Mouse (Mus musculus): ENCODE measurements at regions not wholly inside any gene's neighbourhood (a gene's known extent, or its start where the extent isn't known, plus 50 kb on each side); places are given as distances from the start of the nearest gene placed in this dataset.
"Not testable (repeated sequence)": the region's sequence is repeated elsewhere in the genome, so short reads cannot be mapped to it uniquely, and the experiment has no call there.

DNA sequence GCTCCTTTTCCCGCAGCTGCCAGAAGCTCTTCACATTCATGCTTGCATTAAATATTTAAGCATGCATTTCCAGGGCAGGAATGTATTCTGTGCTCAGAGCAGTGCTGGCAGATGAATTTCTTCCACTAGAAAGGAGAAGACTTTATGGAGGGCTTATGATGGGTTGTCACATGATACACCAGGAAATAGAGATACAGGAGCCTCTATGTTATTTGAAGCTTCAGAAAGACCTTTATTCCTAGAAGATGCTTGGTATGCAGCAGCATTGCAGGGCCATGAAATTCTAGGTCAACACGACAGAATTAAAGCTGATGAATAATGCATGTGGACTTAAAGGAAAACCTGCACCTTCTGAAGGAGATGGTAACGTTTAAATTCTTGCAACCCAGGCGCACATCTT, 212.1 kb downstream of the Adgrg6 start:
- H3K36me3 ChIP-seq (ENCODE audit: inconsistent target): no peaks in the 10 kb centered on the region
- 93% methylated on average over 4 of the region's 4 CpGs for WGBS (ENCODE audit: missing documents)
- no peaks in the 10 kb centered on the region for H3K79me2 ChIP-seq (ENCODE audit: inconsistent target)
- no peak overlapping the region for H3K4me3 ChIP-seq (ENCODE audit: inconsistent target)
- no peak overlapping the region for H3K27ac ChIP-seq

DNA sequence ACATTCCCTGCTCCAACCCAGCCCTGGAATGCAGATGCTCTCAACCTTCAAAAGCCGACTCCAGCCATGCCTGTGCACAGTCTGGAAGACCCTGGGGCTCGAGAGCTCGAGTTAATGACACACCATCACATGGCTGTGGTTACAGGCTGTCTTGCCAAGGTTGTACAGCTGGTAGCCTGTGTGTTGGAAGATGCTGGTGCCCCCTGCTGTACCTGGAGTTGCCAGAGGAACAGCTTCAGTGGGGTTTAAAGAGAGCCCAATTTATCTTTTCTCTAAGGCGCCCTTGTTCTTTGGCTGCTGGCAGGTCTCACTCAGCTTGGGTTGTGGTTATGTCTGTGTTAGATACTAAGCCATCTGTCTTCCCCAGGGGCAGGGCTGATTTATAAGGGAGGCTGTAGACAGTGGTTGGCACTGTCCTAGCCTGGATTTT, 212.8 kb downstream of the Adgrg6 start:
- Histone ChIP-seq H3K4me3 (ENCODE audit: inconsistent target) (no peak overlapping the region), H3K79me2 (ENCODE audit: inconsistent target) (no peaks in the 10 kb centered on the region), H3K36me3 (ENCODE audit: inconsistent target) (no peaks in the 10 kb centered on the region), H3K27ac (no peak overlapping the region)
- WGBS (ENCODE audit: missing documents): 45% methylated on average over 4 of the region's 4 CpGs

DNA sequence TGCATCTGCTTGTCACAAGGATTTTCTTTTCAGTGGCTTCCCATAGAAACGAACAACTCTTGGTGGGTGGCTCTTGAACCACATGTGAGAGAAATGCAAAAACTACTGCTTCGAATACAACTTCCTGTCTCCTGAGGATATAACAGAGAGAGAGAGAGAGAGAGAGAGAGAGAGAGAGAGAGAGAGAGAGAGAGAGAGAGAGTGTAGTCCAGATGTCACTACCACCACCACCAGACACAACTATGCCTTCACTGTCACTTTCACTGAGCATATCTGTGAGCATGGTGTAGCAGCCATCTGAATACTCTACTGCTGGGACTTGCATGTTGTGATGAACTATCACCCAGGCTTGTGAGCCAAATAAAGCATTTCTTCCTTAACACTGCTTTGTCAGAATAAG, 216.6 kb downstream of the Adgrg6 start:
- no peaks in the 10 kb centered on the region for H3K79me2 ChIP-seq (ENCODE audit: inconsistent target)
- H3K36me3 ChIP-seq (ENCODE audit: inconsistent target): no peaks in the 10 kb centered on the region
- no peak overlapping the region for H3K4me3 ChIP-seq (ENCODE audit: inconsistent target)
- 46% methylated on average over 2 of the region's 2 CpGs for WGBS (ENCODE audit: missing documents)
- no peak overlapping the region for H3K27ac ChIP-seq

DNA sequence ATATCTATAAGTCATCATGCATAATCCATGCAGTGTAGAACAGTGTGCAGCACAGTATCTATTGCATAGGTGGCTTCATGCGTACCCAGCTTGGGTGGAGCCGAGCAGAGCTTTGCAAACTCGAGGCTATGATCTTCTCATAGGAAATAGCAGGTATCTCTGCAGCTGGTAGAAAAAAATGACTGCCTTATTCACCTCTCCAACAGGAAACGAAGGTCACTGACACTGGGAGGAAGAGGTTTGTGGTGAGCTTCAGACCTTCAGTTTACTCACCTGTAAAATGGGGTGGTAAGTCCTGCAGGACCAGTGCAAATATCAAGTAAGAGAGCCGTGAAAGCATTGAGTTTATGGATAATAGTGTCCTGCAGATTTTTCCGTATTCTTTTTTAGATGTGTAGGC, 219.2 kb downstream of the Adgrg6 start:
- Histone ChIP-seq H3K79me2 (ENCODE audit: inconsistent target) (no peaks in the 10 kb centered on the region), H3K4me3 (ENCODE audit: inconsistent target) (no peak overlapping the region), H3K27ac (no peak overlapping the region), H3K36me3 (ENCODE audit: inconsistent target) (no peaks in the 10 kb centered on the region)
- WGBS (ENCODE audit: missing documents): 89% methylated on average over 6 of the region's 6 CpGs

DNA sequence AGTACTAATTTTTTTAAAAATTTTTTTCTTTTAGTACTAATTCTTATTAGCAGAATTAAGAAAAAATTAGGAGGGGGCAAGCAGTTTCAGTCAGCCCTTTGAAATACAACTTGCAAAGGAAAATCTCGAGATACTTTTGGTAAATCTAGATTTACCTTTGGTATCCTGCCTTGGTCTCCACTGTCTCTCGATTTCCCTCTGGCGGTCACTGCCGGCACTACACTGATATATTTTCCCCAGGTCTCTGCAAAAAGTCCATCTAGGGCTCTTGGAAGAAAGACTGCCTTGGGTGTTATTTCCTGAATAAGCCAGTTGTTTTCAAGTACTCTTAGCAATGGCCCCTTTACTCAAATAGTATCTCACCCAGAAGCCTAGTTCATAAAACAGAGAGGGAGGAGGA, 224.0 kb downstream of the Adgrg6 start:
- H3K27ac ChIP-seq: no peak overlapping the region
- no peaks in the 10 kb centered on the region for H3K36me3 ChIP-seq (ENCODE audit: inconsistent target)
- no peak overlapping the region for H3K4me3 ChIP-seq (ENCODE audit: inconsistent target)
- WGBS (ENCODE audit: missing documents): 0% methylated on average over 4 of the region's 4 CpGs
- H3K79me2 ChIP-seq (ENCODE audit: inconsistent target): no peaks in the 10 kb centered on the region

DNA sequence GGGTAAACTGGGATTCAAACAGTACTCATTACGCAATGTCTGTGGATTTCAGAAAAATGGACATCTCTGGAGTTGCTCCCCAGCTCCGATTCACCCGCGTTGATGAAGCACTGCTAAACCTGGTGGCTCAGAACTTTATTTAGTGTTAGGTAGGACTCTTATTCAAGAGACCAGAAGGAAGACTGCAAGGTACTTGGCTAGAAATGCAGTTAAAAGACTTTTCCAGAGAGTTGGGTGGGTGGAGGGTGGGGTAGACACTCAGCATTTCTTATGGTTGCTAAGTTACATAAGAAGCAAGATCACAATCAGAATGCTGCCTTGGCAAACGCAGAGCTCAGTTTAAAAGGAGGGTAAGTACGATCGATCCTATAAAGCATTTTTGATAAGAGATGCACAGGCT, 230.2 kb downstream of the Adgrg6 start:
- H3K4me3 ChIP-seq (ENCODE audit: inconsistent target): no peak overlapping the region
- 83% methylated on average over 7 of the region's 7 CpGs for WGBS (ENCODE audit: missing documents)
- no peaks in the 10 kb centered on the region for H3K36me3 ChIP-seq (ENCODE audit: inconsistent target)
- no peak overlapping the region for H3K27ac ChIP-seq
- no peaks in the 10 kb centered on the region for H3K79me2 ChIP-seq (ENCODE audit: inconsistent target)

DNA sequence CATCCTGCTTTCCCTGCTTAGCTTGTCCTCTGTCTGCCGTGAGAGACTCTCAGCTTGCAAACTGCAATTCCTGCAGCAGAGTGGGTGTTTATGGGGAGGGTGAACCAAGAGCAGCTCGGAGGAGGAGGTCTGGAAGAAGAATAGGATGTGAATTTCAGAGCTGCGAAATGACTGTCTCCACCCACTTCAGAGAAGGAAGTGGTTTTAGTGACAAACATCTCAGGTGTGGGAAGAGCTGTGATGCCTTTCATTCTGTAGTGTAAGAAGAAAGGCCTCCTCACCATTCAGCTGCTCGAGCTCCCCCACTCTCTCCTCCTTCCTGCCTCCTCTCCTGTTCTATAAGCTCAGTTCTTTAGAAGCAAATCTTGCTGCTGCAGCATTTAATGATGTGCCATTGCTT, 230.9 kb downstream of the Adgrg6 start:
- Histone ChIP-seq H3K79me2 (ENCODE audit: inconsistent target) (no peaks in the 10 kb centered on the region), H3K36me3 (ENCODE audit: inconsistent target) (no peaks in the 10 kb centered on the region), H3K27ac (no peak overlapping the region), H3K4me3 (ENCODE audit: inconsistent target) (no peak overlapping the region)
- WGBS (ENCODE audit: missing documents): 27% methylated on average over 4 of the region's 4 CpGs

DNA sequence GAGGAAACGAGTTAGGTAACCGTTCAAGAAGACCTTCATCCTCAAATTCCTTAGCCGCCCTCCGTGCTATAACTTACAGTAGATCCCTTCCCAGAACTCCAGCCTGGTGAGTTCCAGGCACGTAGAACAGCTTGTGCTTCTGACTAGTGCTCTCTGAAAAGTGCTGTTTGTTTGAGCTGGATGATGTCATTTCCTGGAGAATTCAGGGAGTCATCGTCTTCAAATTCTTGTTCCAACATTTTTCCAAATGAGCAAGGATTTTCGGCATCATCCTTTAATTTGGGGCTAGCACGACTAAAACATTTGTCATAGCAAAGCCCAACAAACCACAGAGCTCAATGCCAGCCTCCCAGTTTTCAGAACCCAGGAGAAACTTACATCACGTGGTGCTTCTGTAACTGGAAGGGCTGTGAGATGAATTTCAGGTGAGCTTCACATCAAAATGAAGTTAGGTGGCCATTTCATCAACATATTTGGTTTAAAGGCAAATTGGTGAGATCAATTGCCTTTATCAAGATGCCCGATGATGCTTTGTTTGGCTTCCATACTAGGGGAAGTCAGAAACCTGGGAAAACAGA, 231.4 kb downstream of the Adgrg6 start:
- 80% methylated on average over 10 of the region's 10 CpGs for WGBS (ENCODE audit: missing documents)
- no peak overlapping the region for H3K4me3 ChIP-seq (ENCODE audit: inconsistent target)
- H3K27ac ChIP-seq: no peak overlapping the region
- H3K79me2 ChIP-seq (ENCODE audit: inconsistent target): no peaks in the 10 kb centered on the region
- no peaks in the 10 kb centered on the region for H3K36me3 ChIP-seq (ENCODE audit: inconsistent target)

DNA sequence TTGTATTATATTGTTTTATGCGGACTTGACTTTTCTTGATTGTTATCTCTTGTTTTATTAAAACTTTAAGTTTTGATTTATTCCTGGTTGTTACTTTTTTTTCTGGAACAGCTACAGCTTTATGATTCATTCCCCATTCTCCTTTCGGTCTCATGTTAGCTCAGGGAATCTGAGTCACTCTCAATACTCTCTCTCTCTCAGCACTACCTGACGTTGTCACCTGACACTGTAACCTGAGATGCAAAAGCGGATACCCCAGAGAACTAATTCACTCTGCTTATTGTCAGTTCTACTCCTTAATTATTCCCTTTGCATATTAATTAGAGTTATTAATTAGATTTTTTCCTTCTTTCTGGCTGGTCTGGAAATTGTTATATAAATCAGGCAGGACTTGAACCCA, 232.5 kb downstream of the Adgrg6 start:
- no peak overlapping the region for H3K4me3 ChIP-seq (ENCODE audit: inconsistent target)
- no peaks in the 10 kb centered on the region for H3K79me2 ChIP-seq (ENCODE audit: inconsistent target)
- WGBS (ENCODE audit: missing documents): 94% methylated on average over 4 of the region's 4 CpGs
- H3K36me3 ChIP-seq (ENCODE audit: inconsistent target): no peaks in the 10 kb centered on the region
- no peak overlapping the region for H3K27ac ChIP-seq

DNA sequence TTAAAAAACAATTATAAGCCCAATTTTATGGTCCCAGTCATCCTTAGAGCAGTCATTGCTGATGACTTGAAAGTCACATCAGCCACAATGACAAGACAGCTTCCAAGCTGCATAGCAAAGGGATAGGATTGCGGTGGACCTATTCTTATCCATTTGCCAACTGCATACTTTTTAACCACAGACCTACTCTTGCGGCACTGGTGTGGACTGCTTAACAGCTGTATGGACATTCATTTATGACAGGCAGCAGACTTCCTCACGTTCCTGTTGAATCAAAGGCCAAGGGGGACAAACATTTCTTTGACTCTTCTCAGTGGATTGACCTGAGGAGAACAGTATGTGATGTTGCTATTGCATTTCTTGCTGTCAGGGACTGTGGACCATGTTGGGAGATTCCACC, 233.5 kb downstream of the Adgrg6 start:
- 89% methylated on average over 3 of the region's 3 CpGs for WGBS (ENCODE audit: missing documents)
- Histone ChIP-seq H3K79me2 (ENCODE audit: inconsistent target) (no peaks in the 10 kb centered on the region), H3K4me3 (ENCODE audit: inconsistent target) (no peak overlapping the region), H3K27ac (no peak overlapping the region), H3K36me3 (ENCODE audit: inconsistent target) (no peaks in the 10 kb centered on the region)

DNA sequence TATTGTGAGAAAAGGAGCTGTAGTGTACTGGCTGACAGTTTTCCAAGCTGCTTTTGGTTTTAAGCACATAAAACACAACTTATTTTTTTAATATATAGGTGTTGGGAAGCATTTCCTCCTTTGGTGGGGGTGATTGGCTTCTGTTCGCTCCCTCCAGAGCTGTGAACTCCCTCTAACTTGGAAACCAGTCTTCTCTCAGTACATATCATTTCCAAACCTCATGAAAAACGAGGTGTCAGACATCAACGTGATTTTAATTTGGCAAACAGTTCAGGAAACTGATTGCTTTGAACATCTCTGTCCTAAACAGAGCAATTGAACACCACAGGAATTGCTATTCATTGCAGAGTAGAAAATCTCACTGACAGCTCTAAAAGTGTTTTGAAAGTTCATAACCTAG, 238.6 kb downstream of the Adgrg6 start:
- Histone ChIP-seq H3K4me3 (ENCODE audit: inconsistent target) (no peak overlapping the region), H3K27ac (no peak overlapping the region), H3K79me2 (ENCODE audit: inconsistent target) (no peaks in the 10 kb centered on the region), H3K36me3 (ENCODE audit: inconsistent target) (no peaks in the 10 kb centered on the region)
- 72% methylated on average over 3 of the region's 3 CpGs for WGBS (ENCODE audit: missing documents)

DNA sequence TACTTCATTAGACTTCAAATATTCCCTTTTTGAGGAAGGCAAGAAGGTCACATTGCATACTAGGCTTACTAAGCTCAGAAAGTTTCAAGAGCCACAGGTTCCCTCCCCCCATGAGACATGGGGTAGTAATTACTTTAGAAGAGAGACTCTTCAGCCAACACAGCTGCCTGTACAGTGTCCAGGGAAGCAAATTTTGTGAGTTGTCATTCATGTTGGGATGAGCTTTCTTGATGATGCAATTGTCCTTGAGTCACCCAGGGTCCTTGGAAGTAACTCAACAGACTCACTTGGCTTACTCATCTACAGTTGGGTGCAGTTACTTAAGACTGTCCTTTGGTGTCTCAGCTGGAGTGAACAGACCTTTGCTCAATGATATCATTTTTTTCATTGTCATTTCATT, 242.0 kb downstream of the Adgrg6 start:
- no peaks in the 10 kb centered on the region for H3K79me2 ChIP-seq (ENCODE audit: inconsistent target)
- H3K4me3 ChIP-seq (ENCODE audit: inconsistent target): no peak overlapping the region
- no peak overlapping the region for H3K27ac ChIP-seq
- no peaks in the 10 kb centered on the region for H3K36me3 ChIP-seq (ENCODE audit: inconsistent target)

DNA sequence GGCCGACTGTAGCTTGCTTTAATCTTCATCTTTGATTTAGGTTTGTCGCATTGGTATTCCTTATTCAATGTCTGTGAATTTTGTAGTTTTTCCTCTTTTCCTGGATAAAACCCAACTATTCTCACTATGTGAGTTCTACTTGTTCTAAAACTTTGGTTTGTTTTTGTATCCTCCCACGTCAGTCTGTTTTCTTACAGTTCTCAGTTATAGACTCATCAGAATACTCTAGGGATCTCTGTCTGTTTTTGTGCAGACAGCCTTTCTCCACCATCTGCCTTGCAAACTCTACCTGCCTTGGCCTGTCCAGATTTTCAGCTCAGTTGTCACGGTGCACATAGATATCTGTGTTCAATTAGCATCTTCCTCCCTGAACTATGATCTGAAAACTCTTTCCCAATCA, 249.3 kb downstream of the Adgrg6 start:
- Histone ChIP-seq H3K27ac (no peak overlapping the region), H3K79me2 (ENCODE audit: inconsistent target) (no peaks in the 10 kb centered on the region), H3K4me3 (ENCODE audit: inconsistent target) (no peak overlapping the region), H3K36me3 (ENCODE audit: inconsistent target) (no peaks in the 10 kb centered on the region)
- 91% methylated on average over 4 of the region's 4 CpGs for WGBS (ENCODE audit: missing documents)

DNA sequence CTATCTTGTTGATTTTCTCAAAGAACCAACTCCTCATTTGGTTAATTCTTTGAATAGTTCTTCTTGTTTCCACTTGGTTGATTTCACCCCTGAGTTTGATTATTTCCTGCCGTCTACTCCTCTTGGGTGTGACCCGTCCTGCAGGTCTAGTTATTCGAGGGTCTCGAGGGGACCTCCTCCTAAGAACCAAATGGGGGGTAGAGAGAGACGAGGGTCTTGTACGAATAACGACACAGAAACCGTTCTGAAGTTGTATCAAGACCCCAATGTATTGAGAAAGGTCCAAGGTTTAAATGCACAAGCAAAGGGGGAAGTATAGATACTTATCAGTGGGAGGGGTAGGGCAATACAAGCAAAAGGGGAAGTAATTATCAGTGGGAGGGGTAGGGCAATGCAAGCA, 252.8 kb downstream of the Adgrg6 start:
- not testable (repeated sequence) for H3K36me3 ChIP-seq (ENCODE audit: inconsistent target); H3K79me2 ChIP-seq (ENCODE audit: inconsistent target); H3K27ac ChIP-seq; H3K4me3 ChIP-seq (ENCODE audit: inconsistent target)
- 95% methylated on average over 4 of the region's 8 CpGs for WGBS (ENCODE audit: missing documents)

DNA sequence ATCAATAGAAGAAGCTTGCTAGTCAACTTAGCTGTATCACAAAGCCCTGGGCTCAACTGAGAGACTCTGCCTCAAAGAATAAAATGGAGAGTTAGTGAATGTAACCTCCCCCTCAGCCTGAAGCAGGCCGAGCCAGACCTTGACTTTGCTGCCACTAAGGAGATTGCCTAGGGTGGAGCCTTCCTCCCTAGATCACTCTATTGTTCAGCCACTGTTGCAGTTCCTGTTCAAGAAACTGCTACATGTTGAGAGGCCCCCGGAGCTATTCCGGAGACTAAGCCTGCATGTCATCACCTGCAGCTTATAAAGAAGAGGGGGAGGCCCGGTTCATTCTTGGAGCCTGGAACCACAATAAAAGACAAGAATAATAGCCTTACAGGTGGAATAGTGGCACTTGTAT, 257.9 kb downstream of the Adgrg6 start:
- no peaks in the 10 kb centered on the region for H3K79me2 ChIP-seq (ENCODE audit: inconsistent target)
- no peaks in the 10 kb centered on the region for H3K36me3 ChIP-seq (ENCODE audit: inconsistent target)
- 91% methylated on average over 4 of the region's 4 CpGs for WGBS (ENCODE audit: missing documents)
- no peak overlapping the region for H3K4me3 ChIP-seq (ENCODE audit: inconsistent target)
- no peak overlapping the region for H3K27ac ChIP-seq

DNA sequence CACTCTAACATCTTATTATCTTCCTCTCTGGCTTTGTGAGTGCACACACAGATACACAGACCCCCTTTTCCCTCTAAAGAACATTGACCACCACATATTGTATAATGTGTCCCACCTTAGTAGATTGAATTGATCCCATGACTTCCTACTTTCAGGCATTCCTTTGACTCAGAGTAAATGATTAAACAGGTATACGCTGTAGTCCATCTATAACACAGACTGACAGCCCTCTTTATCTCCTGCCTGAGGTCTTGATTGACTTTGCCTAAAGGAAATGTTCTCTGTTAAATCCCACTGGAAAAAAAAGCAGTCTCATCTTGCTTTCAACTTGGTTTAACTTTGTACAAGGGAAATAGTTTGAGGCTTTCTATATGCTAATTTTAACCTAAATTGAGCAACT, 268.8 kb downstream of the Adgrg6 start:
- H3K79me2 ChIP-seq (ENCODE audit: inconsistent target): no peaks in the 10 kb centered on the region
- H3K4me3 ChIP-seq (ENCODE audit: inconsistent target): no peak overlapping the region
- H3K27ac ChIP-seq: no peak overlapping the region
- H3K36me3 ChIP-seq (ENCODE audit: inconsistent target): no peaks in the 10 kb centered on the region
- WGBS (ENCODE audit: missing documents): 100% methylated on average over 1 of the region's 1 CpGs

Measured in macrophage (primary cell).